Mouse (Mus musculus) heart, embryonic 12.5 days (tissue): ENCODE data around the gene Galnt10. TPM values are rescaled to one million over a fixed set of nuclear protein-coding genes. Genes with fewer than 3 reads are reported as not detected.

Experiments used
- ATAC-seq: fragments of 200-750 bp; cut with Nextera tagmentation; 2 replicates; pipeline ENCODE4 v1.8.0; 2017; ENCODE audit warnings: moderate TSS enrichment, moderate library complexity; ENCODE audit not compliant: insufficient number of reproducible peaks, low FRiP score
- H3K27ac ChIP-seq: fragments of 300-500 bp; sonication (generic); 2 replicates; pipeline ENCODE4 v1.5.1; 2016; ENCODE audit warnings: mild to moderate bottlenecking, moderate library complexity; ENCODE audit not compliant: poor library complexity, severe bottlenecking
- H3K27me3 ChIP-seq: fragments of 300-500 bp; sonication (generic); replicated peaks from 2 replicates; pipeline ENCODE4 v1.6.1; 2016; ENCODE audit warnings: mild to moderate bottlenecking, moderate library complexity
- H3K36me3 ChIP-seq: fragments of 300-500 bp; sonication (generic); 2 replicates; pipeline ENCODE4 v1.6.1; 2016; ENCODE audit warnings: mild to moderate bottlenecking, moderate library complexity
- H3K4me1 ChIP-seq: fragments of 300-500 bp; sonication (generic); replicated peaks from 2 replicates; pipeline ENCODE4 v1.6.1; 2016; ENCODE audit warnings: mild to moderate bottlenecking
- H3K4me2 ChIP-seq: fragments of 300-500 bp; sonication (generic); 2 replicates; pipeline ENCODE4 v1.6.1; 2016; ENCODE audit warnings: mild to moderate bottlenecking, moderate library complexity
- H3K4me3 ChIP-seq: fragments of 300-500 bp; sonication (generic); 2 replicates; pipeline ENCODE4 v1.5.1; 2016; ENCODE audit warnings: mild to moderate bottlenecking
- H3K9ac ChIP-seq: fragments of 300-500 bp; sonication (generic); 2 replicates; pipeline ENCODE4 v1.6.1; 2016; ENCODE audit warnings: mild to moderate bottlenecking, moderate library complexity
- H3K9me3 ChIP-seq: fragments of 300-500 bp; sonication (generic); replicated peaks from 2 replicates; pipeline ENCODE4 v1.6.1; 2016; ENCODE audit warnings: mild to moderate bottlenecking, moderate library complexity
- WGBS: fragments of 180-500 bp; shearing (Covaris S2); methylation state at CpG from one replicate; pipeline ENCODE4 v1.1.7; 2016; 5-methylcytosine and 5-hydroxymethylcytosine counted together
- polyA plus RNA-seq: library from polyadenylated mRNA; unstranded; fragments of >200 nt; fragmentation: Nextera tagmentation; extraction: Ambion mirVana; gene quantifications from 2 replicates; pipeline ENCODE4 v1.2.1, GENCODE M21; 2016

The Galnt10 gene
- polyA plus RNA-seq: 15.9 and 16.5 TPM in 2 replicates

- WGBS: under 1% methylated on average over 57 of the region's 60 CpGs
- Histone ChIP-seq H3K9ac (peak within 1 kb of the TSS; percentile 87), H3K27me3 (no peaks in the 10 kb centered on the region), H3K4me3 (peak within 1 kb of the TSS; percentile 71), H3K4me2 (peak within 1 kb of the TSS; percentile 94), H3K9me3 (no peaks in the 10 kb centered on the region), H3K4me1 (peaks cover 26% of the 10 kb centered on the region), H3K27ac (peak within 1 kb of the TSS; percentile 76), H3K36me3 (no peaks in the 10 kb centered on the region)
- ATAC-seq: peak; percentile 92
Observed at GRCm38 (mm10) chr11:57645018-57645559, at the start of gene Galnt10. Galnt10 (plus strand) TSS chr11:57645442.

- Histone ChIP-seq H3K4me3 (no peak overlapping the region), H3K27ac (no peak overlapping the region), H3K36me3 (no peaks in the 10 kb centered on the region), H3K4me2 (no peak overlapping the region), H3K9ac (no peak overlapping the region), H3K27me3 (peaks cover 14% of the 10 kb centered on the region), H3K4me1 (peaks cover 17% of the 10 kb centered on the region), H3K9me3 (no peaks in the 10 kb centered on the region)
- no peak for ATAC-seq
- WGBS: 74% methylated on average over 5 of the region's 5 CpGs
Observed at GRCm38 (mm10) chr11:57595899-57596298, 49.3 kb upstream of the Galnt10 start.

GRCm38 (mm10) chr11:57598161-57598560 is 47.1 kb upstream of the Galnt10 start:
- Histone ChIP-seq H3K9ac (no peak overlapping the region), H3K27ac (no peak overlapping the region), H3K9me3 (no peaks in the 10 kb centered on the region), H3K4me2 (no peak overlapping the region), H3K27me3 (peaks cover 15% of the 10 kb centered on the region), H3K36me3 (no peaks in the 10 kb centered on the region), H3K4me1 (peaks cover 21% of the 10 kb centered on the region), H3K4me3 (no peak overlapping the region)
- ATAC-seq: no peak
- WGBS: 57% methylated on average over 5 of the region's 5 CpGs

GRCm38 (mm10) chr11:57599304-57599703 is 45.9 kb upstream of the Galnt10 start:
- no peak overlapping the region for H3K9ac ChIP-seq
- H3K27ac ChIP-seq: no peak overlapping the region
- peaks cover 21% of the 10 kb centered on the region for H3K4me1 ChIP-seq
- H3K4me3 ChIP-seq: no peak overlapping the region
- H3K4me2 ChIP-seq: no peak overlapping the region
- H3K27me3 ChIP-seq: peaks cover 15% of the 10 kb centered on the region
- 65% methylated on average over 6 of the region's 6 CpGs for WGBS
- no peak for ATAC-seq
- H3K9me3 ChIP-seq: no peaks in the 10 kb centered on the region
- no peaks in the 10 kb centered on the region for H3K36me3 ChIP-seq

GRCm38 (mm10) chr11:57600113-57600512 is 45.1 kb upstream of the Galnt10 start:
- Histone ChIP-seq H3K27ac (no peak overlapping the region), H3K4me1 (peaks cover 21% of the 10 kb centered on the region), H3K9ac (no peak overlapping the region), H3K36me3 (no peaks in the 10 kb centered on the region), H3K4me2 (no peak overlapping the region), H3K27me3 (peaks cover 10% of the 10 kb centered on the region), H3K4me3 (no peak overlapping the region), H3K9me3 (no peaks in the 10 kb centered on the region)
- WGBS: 40% methylated on average over 8 of the region's 8 CpGs
- ATAC-seq: no peak

- H3K4me1 ChIP-seq: peaks cover 21% of the 10 kb centered on the region
- peaks cover 10% of the 10 kb centered on the region for H3K27me3 ChIP-seq
- no peak overlapping the region for H3K4me2 ChIP-seq
- H3K4me3 ChIP-seq: no peak overlapping the region
- ATAC-seq: no peak
- 35% methylated on average over 4 of the region's 4 CpGs for whole genome bisulfite sequencing
- H3K9me3 ChIP-seq: no peaks in the 10 kb centered on the region
- H3K27ac ChIP-seq: no peak overlapping the region
- no peaks in the 10 kb centered on the region for H3K36me3 ChIP-seq
- no peak overlapping the region for H3K9ac ChIP-seq
Observed at GRCm38 (mm10) chr11:57600621-57601121, 44.6 kb upstream of the Galnt10 start.

- Histone ChIP-seq H3K9me3 (no peaks in the 10 kb centered on the region), H3K27ac (no peak overlapping the region), H3K36me3 (no peaks in the 10 kb centered on the region), H3K4me2 (no peak overlapping the region), H3K9ac (no peak overlapping the region), H3K27me3 (peaks cover 13% of the 10 kb centered on the region), H3K4me3 (no peak overlapping the region), H3K4me1 (peaks cover 21% of the 10 kb centered on the region)
- no peak for ATAC-seq
- 52% methylated on average over 2 of the region's 2 CpGs for WGBS
Observed at GRCm38 (mm10) chr11:57601806-57602455, 43.3 kb upstream of the Galnt10 start.

GRCm38 (mm10) chr11:57605086-57605485 is 40.2 kb upstream of the Galnt10 start:
- H3K4me1 ChIP-seq: peaks cover 15% of the 10 kb centered on the region
- H3K27me3 ChIP-seq: peaks cover 13% of the 10 kb centered on the region
- no peak overlapping the region for H3K4me2 ChIP-seq
- H3K4me3 ChIP-seq: no peak overlapping the region
- no peak for ATAC-seq
- no peaks in the 10 kb centered on the region for H3K36me3 ChIP-seq
- H3K27ac ChIP-seq: no peak overlapping the region
- no peak overlapping the region for H3K9ac ChIP-seq
- 65% methylated on average over 5 of the region's 5 CpGs for WGBS
- no peaks in the 10 kb centered on the region for H3K9me3 ChIP-seq

- H3K36me3 ChIP-seq: no peaks in the 10 kb centered on the region
- no peak overlapping the region for H3K4me2 ChIP-seq
- H3K27ac ChIP-seq: no peak overlapping the region
- no peak overlapping the region for H3K4me3 ChIP-seq
- H3K27me3 ChIP-seq: peaks cover 13% of the 10 kb centered on the region
- no peak overlapping the region for H3K9ac ChIP-seq
- 82% methylated on average over 3 of the region's 3 CpGs for WGBS
- H3K4me1 ChIP-seq: peaks cover 11% of the 10 kb centered on the region
- ATAC-seq: no peak
- no peaks in the 10 kb centered on the region for H3K9me3 ChIP-seq
Observed at GRCm38 (mm10) chr11:57605660-57606059, 39.6 kb upstream of the Galnt10 start.

GRCm38 (mm10) chr11:57614502-57614901 is 30.7 kb upstream of the Galnt10 start:
- Histone ChIP-seq H3K27ac (no peak overlapping the region), H3K9me3 (no peaks in the 10 kb centered on the region), H3K9ac (no peak overlapping the region), H3K4me3 (no peak overlapping the region), H3K27me3 (peaks cover 5% of the 10 kb centered on the region), H3K36me3 (no peaks in the 10 kb centered on the region), H3K4me1 (peaks cover 4% of the 10 kb centered on the region; the same call in 1 of the 2 replicates), H3K4me2 (no peak overlapping the region)
- WGBS: 75% methylated on average over 9 of the region's 9 CpGs
- no peak for ATAC-seq

- Histone ChIP-seq H3K9ac (no peak overlapping the region), H3K4me1 (peaks cover 4% of the 10 kb centered on the region; the same call in 1 of the 2 replicates), H3K27me3 (peaks cover 5% of the 10 kb centered on the region), H3K27ac (no peak overlapping the region), H3K4me2 (no peak overlapping the region), H3K36me3 (no peaks in the 10 kb centered on the region), H3K9me3 (no peaks in the 10 kb centered on the region), H3K4me3 (no peak overlapping the region)
- ATAC-seq: no peak
- WGBS: 70% methylated on average over 9 of the region's 9 CpGs
Observed at GRCm38 (mm10) chr11:57615286-57615685, 30.0 kb upstream of the Galnt10 start.
